Mouse (Mus musculus) kidney, postnatal 14 days (tissue): ENCODE results near the gene Ap1m2.
"Not testable (repeated sequence)": the region's sequence is repeated elsewhere in the genome, so short reads cannot be mapped to it uniquely, and the experiment has no call there.

Source experiments
- DNase-seq: peaks from one replicate; pipeline ENCODE4 v3.0.0; 2022; ENCODE audit warnings: mixed read lengths

Ap1m2 gene

DNA sequence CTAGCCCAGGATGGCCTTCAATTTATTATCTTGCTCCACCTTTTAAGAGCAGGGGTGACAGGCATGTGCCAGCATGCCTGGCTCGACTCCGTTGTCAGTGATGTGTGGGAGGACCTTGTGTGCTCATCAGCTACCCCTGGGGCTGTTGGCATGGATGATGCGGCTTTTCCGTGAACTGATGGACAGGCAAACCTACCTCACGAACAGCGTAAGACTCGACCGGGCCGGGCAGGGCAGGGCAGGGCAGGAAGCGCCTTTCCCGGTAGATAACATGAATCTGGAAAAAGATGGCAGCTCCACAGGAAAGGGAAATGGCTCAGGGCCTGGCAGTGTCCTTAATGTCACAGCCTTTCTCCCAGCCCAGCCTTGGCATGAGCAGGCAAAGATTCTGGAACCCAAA lies 12.1 kb upstream of the Ap1m2 start:
- DNase-seq = peak; percentile 57

DNA sequence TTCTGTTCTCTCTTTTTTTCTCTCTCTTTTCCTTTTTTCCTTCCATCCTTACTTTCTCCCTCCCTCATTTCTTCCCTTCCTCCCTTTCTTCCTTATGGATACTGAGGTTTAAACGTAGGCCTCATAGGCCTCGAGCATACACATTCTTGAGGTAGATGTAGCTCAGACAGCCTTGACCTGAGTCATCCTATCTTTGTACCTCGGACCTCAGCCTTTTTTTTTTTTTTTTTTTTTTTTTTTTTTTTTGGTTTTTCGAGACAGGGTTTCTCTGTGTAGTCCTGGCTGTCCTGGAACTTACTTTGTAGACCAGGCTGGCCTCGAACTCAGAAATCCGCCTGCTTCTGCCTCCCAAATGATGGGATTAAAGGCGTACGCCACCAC lies 10.8 kb upstream of the Ap1m2 start:
- DNase-seq = not testable (repeated sequence)

DNA sequence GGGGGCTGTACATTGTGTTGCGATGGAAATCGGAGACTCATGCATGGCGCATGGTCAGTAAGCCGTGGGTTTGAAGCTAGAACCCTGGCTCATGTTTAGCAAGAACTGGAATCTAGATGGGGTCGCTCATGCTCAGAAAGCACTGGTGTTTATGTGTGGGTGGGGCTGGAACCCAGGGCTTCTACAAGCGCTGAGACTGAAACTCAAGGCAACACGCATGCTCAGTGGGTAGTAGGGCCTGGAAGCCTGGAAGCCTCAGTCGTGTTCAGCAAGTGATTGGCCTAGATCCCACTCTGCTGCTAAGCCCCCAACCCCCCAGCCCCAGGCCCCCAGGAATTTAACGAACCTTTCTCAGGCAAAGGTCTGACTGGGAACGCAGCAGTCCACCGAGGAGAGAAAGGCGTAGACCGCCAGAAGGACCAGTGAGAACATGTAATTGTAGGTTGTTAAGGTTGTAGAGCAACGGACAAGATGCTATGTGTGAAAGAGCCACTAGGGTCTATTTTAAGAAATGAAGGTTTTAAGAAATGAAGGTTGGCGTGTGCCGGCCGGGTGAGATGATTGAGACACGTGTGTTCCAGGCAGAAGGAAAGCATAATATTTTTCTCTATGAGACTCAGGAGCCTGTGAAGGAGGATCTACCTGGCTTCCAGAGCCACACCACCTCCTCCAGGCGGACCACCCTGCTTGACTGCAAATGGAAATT lies 10.2 kb upstream of the Ap1m2 start:
- no peak for DNase-seq

DNA sequence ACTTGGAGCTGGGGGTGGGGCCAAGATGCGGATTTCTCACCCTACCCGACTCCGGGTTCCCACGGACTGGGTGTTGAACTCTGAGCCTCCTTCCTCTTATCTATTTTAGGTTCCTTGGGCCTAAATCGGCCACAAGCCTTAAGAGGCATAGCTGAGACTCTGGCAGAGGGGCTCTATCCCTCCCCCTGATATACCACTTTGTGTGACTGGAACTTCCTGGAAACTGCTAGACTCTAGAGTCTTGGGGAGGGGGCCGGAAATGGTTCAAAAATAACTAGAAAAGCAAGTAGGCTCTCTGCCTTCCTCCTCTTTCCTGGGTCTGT lies 9.3 kb upstream of the Ap1m2 start:
- peak; percentile 54 for DNase-seq

DNA sequence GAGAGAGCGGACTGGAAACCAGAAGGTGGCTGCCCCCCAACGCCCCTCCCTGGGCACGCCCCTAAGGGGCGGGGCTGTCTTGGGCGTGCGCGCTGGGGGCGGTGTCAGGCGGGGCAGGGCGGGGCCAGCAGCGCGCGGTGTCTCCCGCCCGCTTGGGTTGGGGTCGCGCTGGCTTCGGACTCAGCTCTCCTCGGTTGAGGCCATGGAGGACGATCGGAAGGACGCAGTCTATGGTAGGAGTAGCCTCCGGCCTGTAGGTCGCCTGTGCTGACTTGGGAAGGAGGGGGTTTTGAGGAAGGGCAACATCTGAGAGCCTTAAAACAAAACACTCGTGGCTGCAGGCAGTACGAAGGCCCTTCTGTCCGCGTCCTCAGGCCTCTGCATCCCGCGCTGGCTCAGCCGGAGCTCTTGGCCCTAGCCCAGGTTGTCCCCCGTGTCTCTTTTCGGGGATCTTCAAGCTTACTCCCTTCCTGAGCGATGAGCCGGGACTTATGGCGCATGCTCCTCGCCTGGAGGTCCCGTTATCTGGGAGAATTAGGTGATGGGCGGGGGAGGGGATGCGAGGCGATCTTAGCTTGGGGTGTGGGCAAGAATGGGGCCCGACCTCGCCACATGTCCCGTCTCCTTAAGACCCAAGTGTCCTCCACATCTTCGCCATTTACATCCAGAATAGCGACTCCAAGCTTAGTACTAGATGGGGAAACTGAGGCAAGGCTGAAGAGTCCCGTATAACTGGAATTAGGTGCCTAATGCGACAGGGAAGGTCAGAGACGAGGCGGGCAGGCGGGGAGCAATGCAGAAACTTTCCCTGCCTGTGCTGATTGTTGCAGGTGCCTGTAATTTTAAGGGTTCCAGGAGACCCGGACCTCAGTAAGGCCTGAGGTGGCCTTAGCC lies 8.7 kb upstream of the Ap1m2 start, which contains the start of gene Slc44a2:
TSS of gene Slc44a2 (plus strand) at position 80 of the 894 bp plus-strand sequence.
- peak; percentile 91 for DNase-seq

DNA sequence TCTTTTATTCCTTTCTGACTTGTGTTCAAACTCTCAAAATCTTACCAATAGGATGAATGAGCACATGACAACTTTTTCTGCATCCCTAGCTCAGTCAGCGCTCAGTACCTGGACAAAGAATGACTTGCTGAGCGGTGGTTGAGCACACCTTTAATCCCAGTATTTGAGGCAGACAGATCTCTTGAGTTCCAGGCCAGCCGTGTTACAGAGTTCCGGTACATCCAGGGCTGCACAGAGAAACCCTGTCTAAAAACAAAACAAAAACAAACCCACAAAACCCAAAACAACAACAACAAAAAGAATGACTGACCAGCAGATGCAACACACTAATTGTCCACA lies 8.1 kb upstream of the Ap1m2 start:
- DNase-seq = no peak

DNA sequence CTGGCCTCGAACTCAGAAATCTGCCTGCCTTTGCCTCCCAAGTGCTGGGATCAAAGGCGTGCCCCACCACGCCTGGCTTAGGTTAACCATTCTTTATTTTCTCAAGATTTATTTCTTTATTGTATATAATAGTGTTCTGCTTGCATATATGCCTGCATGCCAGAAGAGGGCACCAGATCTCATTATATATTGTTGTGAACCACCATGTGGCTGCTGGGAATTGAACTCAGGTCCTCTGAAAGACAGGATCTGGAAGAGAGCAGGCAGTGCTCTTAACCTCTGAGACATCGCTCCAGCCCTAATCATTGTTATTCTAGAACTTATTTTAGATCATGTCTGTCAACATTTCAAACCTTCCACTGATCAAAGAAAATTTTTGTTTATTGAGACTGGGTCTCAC lies 7.4 kb upstream of the Ap1m2 start:
- DNase-seq = no peak

DNA sequence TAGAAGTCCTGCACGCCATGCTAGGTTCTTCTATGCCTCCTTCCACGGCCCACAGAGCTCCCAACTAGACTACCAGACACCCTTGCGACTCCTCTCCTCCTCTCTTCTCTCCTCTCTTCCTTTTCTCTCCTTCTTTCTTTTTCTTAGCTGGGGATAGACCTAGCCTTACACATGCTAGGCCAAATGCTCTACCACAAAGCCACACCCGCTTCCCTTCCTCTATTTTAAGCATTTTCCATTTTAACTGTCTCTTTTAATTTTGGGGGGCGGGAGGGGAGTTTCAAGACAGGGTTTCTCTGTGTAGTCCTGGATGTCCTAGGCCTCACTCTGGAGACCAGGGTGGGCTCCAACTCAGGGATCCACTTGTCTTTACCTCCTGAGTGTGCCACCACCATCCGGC lies 6.7 kb upstream of the Ap1m2 start:
- no peak for DNase-seq

DNA sequence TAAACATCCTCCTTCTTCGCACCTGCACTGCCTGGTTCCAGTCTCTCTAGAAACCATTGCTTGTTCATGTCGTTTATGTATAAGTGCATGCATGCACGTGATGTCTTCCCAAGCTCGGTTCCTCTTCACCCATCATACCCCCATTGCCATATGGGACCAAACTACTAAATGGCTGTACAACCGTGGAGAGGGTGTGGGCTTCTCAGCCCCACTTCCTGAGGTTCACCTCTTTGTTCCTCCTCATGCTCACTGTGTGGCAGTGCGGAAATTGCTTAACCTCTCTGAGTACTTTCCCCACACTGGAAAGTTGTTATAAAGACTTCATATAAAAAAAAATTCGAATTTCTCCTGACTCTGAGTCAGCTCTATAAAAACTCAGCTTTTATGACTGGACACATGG lies 4.6 kb upstream of the Ap1m2 start:
- no peak for DNase-seq

DNA sequence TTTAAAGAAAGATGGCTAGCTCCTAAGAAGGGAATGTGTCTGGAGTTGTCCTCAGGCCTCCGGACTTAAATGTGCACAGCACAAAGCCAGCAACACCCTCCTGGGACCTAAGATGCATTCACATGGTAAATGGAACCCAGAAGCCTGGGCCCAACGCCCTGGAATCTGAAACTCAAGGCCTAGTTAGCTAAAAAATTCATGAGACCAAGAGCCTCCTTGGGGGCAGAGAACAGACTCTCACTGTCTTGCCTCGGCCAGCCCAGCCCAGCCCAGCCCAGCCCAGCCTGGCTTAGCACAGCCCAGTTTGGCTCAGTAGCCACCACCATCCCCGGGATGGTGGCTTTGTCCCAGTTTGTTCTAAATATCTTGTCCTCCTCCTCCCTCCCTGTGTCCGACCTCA lies 3.3 kb upstream of the Ap1m2 start:
- DNase-seq = no peak

DNA sequence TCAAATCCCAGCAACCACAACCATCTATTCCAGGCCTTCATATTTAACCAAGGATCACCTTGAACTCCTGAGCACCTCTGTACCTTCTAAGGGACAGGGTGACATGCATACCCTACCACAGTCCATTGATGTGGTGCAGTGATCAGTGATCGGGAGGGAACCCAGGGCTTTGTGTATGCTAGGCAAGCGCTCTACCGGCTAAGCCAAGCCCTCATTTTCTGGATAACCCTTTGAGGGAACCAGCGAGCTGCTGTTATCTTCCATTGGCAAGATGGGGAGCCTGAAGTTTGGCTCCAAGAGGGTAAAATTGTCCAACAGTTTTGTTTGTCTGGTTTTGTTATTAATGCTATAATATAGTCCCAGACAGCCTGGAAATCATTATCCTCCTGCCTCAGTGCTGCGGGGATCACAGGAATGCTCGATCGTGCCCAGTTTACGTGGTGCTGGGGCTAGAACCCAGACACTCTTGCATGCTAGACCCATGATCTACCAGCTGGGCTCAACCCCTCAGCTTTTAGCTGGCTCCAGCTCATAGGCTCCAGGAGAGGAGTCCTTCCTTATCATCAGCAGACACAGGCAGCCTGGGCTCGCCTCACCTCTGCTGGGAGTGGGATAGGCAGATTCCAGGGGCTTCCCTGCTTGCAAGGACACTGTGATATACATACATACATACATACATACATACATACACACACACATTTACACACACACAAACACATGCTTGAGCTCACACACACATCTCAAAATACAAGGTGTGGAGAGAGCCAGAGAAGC lies 2.4 kb upstream of the Ap1m2 start:
- DNase-seq = no peak

DNA sequence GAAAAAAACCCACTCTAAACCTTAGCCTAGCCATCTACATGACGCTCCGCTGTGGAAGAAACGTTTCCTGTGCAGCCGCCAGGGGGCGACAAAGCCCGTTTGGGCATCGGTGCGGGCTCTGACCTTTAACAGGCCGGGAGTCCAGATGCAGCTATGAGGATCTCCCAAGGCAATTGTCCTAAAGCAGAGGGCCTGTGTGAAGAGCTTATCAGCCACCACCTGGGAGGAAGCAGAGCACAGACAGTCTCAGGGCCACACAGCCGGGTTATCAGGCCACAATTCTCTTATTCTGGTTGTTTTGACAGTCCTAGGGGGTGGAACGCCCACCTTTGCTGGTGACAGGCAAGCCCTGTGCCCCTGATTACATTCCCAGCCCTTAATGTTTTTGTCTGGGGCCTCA lies 1.3 kb upstream of the Ap1m2 start:
- DNase-seq = peak; percentile 89

DNA sequence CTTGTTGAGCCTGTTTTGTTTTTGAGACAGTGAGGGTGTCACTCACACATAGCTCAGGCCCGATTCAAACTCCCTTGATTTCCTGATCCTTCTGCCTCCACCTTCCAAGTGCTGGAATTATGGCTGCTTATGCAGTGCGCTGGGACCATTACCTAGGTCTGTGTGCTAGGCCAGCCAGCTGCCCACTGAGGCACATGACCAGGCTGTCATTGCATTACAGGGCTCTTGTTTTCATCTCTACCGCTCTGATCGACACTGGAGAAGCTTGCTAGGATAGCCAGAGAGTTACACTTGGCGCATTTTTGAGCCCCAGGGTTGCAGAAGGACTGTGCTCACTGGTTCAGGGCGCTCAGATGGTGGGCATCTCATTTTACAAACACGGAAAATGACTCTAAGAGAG lies 442 bp downstream of the Ap1m2 start:
- DNase-seq = no peak

DNA sequence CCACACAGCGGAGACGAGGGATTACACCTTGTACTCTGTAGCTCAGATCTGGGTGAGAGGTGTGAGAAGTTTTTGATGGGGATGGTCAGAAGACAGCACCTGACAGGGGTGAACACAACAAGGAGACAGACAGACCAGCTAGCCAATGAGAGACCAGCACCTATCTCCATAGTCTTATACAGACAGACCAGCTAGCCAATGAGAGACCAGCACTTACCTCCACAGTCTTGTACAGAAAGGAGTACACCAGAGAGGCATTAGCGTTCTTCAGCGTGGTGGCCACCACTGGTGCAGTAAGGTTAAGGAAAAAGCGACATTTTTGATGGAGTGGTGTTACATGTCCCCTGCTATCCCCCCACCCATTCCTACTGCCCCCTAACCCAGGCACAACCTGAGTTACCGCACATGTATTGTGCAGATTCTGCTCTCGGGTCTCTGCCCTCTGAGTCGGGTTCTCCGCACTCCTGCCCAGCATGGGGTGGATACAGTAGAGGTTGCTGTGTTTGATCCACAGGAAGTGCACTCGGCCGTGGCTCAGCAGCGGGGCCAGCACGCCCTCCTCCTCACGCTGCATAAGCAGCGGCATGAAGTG lies 2.9 kb downstream of the Ap1m2 start:
- peak; percentile 44 for DNase-seq

DNA sequence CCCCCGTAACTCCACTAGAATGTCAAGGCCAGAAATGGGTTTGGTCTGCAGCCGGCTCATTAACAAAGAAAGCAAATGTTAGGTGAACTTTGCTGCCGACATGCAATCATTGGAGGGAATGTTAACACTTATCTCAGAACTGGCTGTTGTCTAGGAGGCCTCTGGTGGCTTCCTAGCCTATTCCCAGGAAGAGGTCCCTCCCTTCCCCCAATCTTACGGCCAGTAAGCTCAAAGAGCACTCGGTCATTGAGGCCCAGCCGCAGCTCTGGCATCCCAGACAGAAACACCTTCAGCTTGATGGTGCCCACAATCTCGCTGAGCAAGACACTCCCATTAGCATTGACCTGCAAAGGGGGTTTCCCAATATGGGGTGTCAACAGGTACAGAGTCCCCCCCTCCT lies 7.1 kb downstream of the Ap1m2 start:
- DNase-seq = no peak

DNA sequence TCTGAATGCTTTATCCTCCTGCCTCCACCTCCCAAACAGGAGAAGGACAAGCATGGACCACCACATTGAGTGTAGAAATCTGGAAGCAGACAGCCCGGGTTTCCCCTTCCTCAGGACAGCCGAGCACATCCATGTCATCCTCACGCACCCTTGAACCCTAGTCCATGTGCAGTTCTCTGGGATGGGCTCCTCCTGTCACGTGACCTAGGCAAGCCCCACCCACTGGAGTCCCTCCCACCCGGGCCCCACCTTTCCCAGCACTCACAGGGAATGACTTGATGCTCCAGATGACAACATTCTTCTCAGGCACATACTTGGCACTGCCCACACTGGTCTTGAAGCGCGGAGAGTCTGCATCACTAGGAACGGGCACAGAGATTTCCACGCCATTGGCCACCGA lies 13.1 kb downstream of the Ap1m2 start:
- DNase-seq = no peak

DNA sequence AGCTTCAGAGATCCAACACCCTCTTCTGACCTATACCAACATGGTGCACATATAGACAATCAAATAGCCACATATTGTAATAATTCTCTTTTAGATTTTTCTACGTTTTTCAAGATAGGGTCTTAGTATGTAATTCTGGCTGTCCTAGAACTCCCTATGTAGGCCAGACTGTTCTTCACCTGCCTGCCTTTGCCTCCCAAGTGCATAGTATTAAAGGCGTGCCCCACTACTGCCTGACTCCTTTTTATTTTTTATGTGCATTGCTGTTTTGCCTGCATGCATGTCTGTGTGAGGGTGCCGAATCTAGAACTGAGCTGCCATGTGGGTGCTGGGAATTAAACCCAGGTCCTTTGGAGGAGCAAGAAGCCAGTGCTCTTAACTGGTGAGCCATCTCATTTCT lies 19.9 kb downstream of the Ap1m2 start:
- DNase-seq = no peak

DNA sequence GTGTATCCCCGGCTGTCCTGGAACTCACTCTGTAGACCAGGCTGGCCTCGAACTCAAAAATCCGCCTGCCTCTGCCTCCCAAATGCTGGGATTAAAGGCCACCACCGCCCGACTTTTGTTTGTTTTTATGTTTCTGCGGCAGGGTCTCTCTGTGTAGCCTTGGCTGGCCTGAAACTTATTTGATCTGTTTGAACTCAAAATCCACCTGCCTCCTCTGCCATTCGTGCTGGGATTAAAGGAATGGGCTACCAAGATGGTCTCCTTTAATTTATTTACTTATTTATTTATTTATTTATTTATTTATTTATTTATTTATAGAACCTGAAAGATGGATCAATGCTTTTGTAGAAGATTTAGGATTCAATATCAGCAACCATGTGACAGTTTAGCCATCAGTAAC lies 20.3 kb downstream of the Ap1m2 start:
- DNase-seq = not testable (repeated sequence)

DNA sequence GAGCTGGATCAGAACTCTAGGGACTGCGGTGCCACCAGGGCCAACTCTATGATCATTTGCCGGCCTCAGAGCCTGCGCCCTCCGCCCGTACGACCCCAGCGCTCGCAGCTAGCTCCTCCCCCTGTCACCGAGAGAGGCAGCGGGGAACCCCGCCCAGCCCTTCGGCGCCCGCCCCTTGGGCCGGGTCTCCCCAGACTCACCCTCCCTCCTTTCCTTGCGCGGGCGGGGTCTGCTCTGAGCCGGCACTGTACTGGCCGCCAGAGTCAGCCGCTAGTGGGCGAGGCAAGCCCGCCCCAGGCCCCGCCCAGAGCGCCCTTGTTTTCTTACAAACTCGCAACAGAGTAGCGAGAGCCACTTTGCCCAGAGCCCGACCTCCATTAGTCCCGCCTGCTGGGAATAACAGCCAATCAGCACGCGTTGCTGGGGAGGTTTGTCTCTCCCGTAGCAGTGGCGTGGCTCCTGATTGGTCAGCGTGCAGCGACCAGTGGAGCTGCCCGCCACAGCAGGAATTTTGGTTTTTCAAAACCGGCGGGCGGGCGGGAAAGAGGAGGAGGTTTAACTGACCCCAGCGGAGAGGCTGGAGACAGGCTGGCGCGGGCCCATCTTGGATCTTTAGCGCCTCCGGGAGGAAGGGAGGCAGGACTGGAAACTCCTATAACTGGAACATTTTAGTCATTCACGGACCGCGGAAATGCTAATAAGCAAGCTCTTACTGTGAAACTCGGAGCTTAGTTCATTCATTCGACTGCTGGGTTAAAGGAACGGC lies 20.9 kb downstream of the Ap1m2 start, which contains the start of gene Cdkn2d:
TSS of gene Cdkn2d (minus strand) at position 386 of the 766 bp plus-strand sequence.
- DNase-seq = peak; percentile 100

DNA sequence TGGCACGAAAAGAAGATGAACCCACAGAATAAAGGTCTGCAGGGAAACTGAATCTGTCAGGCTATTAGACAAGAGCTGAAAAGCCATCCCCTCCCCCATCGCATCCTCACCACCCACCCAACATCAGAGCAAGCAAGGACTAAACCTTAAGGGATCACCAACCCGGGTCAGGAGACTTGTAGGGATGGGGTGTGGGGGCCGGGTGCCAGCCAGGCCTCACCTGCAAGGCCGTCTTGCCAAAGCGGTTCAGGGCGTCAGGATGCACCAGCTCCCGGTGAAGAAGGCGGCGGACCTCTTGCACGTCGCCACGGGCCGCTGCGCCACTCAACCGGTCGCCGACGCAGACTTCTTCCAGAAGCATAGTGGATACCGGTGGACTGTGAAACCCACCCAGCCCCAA lies 21.5 kb downstream of the Ap1m2 start:
- no peak for DNase-seq

DNA sequence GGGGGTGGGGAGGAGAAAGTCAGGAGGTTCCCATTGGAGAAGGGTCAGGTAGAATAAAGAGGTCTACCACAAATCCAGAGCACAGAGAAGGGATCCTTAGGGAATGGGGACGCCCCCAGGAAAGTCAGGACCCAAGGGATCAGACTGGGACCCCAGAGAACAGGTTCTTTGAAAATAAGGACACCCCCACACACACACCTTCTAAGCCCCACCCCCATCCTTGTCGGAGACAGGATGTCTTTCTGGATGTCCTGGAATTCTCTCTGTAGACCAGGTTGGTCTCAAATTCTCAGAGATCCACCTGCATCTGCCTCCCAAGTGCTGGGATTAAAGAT lies 22.8 kb downstream of the Ap1m2 start:
- DNase-seq = no peak
